Mouse (Mus musculus) thymus, adult 2 months (tissue): Measurements from ENCODE around the gene Lfng. TPM values are rescaled to one million over a fixed set of nuclear protein-coding genes. Genes with fewer than 3 reads are reported as not detected.
A peak's percentile ranks its signal among the peaks of the same experiment; 100 is the strongest.

Experiments used
- DNase-seq: peaks from one replicate; pipeline ENCODE4 v3.0.0; 2021
- H3K27ac ChIP-seq: fragments of 200-500 bp; 2 replicates; pipeline ENCODE4 v1.5.1; 2012; ENCODE audit warnings: low read length, control low read depth; ENCODE audit not compliant: control insufficient read depth, insufficient read depth
- H3K27me3 ChIP-seq: fragments of 200-500 bp; 2 replicates; pipeline ENCODE4 v1.6.1; 2012; ENCODE audit warnings: mild to moderate bottlenecking, low read length, moderate library complexity, mixed read lengths; ENCODE audit not compliant: control insufficient read depth, insufficient read depth
- H3K36me3 ChIP-seq: fragments of 200-500 bp; 2 replicates; pipeline ENCODE4 v1.6.1; 2012; ENCODE audit warnings: mild to moderate bottlenecking, low read length, moderate library complexity; ENCODE audit not compliant: control insufficient read depth, insufficient read depth
- H3K4me1 ChIP-seq: fragments of 200-500 bp; replicated peaks from 2 replicates; pipeline ENCODE4 v1.6.1; 2012; ENCODE audit warnings: low read length; ENCODE audit not compliant: control insufficient read depth, insufficient read depth
- H3K4me3 ChIP-seq: fragments of 200-500 bp; 2 replicates; pipeline ENCODE4 v1.5.1; 2012; ENCODE audit warnings: mild to moderate bottlenecking, low read length, control low read depth, moderate library complexity; ENCODE audit not compliant: control insufficient read depth, insufficient read depth
- CTCF ChIP-seq: fragments of 200-500 bp; IDR thresholded peaks from 2 replicates; pipeline ENCODE4 v1.5.1; 2012; ENCODE audit warnings: mild to moderate bottlenecking, control low read depth, low read length, moderate library complexity, borderline replicate concordance; ENCODE audit not compliant: control insufficient read depth, poor library complexity, insufficient read depth; ENCODE audit errors: extremely low read depth
- POLR2A ChIP-seq: fragments of 200-500 bp; IDR thresholded peaks from 2 replicates; pipeline ENCODE4 v1.6.1; 2012; ENCODE audit warnings: mild to moderate bottlenecking, low read length, control low read depth, moderate library complexity; ENCODE audit not compliant: control insufficient read depth, poor library complexity, insufficient read depth; ENCODE audit errors: extremely low read depth
- WGBS: fragments of 180-500 bp; shearing (Covaris S2); methylation state at CpG from one replicate; pipeline ENCODE4 v1.1.7; 2018; 5-methylcytosine and 5-hydroxymethylcytosine counted together
- polyA plus RNA-seq: library from polyadenylated mRNA; depleted of rRNA; stranded (reverse); fragments of >200 nt; gene quantifications from 2 replicates; pipeline ENCODE4 v1.2.3, GENCODE M21; 2012

Lfng gene
- polyA plus RNA-seq, 1 experiment, result 171 TPM

DNA sequence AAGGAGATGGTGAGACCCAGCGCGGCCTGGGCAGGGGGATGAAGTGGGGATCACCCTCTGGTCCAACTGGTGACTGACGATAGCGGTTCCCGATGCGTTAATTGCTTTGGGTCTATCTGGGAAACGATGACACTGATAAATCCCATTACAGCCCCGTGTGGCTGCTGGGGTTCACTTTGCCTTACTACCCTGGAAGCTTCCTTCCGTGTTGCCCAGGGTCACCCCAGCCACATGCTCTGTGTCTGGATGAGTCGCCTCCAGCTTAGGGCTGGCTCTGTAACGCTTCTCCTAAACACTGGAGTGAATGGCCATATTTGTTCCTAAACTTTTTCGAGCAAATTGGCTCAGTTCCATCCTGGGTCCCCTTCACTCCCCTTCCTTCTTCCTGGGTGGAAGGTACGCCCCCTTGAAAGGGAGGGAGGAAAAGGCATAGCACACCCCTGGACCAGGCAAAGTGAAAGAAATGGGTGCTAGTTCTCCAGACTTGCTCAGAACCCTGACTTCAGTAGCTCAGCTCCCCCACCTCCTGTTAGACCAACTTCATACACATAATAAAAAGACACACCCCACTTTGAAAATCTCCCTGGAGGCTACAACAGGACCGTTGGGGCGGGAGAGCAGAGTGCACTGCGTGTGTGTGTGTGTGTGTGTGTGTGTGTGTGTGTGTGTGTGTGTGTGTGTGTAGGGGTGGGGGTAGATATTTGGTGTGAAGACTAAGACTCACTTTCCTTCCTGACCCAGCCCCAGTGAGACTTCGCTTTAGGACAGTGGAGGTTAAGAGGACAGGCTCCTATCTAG, 915 bp downstream of the Lfng start:
- 1% methylated on average over 17 of the region's 17 CpGs for WGBS
- Histone ChIP-seq H3K4me1 (peaks cover 53% of the 10 kb centered on the region), H3K27ac (peak overlapping the region; percentile 57), H3K27me3 (peaks cover 5% of the 10 kb centered on the region; the same call in 1 of the 2 replicates), H3K4me3 (peak overlapping the region; percentile 42), H3K36me3 (no peaks in the 10 kb centered on the region)
- no peak for TF ChIP-seq CTCF
- no peak for TF ChIP-seq POLR2A
- no peak for DNase-seq

DNA sequence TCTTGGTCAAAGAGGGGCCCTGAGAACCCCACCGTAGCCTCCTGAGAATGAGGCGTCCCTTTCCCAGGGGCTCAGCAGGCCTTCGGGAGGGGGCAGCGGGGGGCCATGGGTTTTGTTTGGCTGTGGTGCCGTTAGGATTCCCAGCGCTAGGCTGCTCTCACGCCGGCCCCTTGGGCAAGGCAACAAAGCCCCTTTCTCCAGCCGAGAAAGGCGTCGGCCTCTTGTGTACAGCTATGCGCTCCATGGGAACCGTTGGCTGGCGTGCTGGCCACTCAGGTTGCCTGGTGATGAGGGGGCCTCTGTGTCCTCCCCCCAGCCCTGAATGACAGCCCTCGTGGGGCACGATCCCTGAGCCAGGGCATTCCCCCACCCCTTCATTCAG, 1.5 kb downstream of the Lfng start:
- Histone ChIP-seq H3K27me3 (peaks cover 5% of the 10 kb centered on the region; the same call in 1 of the 2 replicates), H3K4me1 (peaks cover 53% of the 10 kb centered on the region), H3K27ac (peak overlapping the region; percentile 57), H3K36me3 (no peaks in the 10 kb centered on the region), H3K4me3 (peak overlapping the region; percentile 42)
- no peak for DNase-seq
- TF ChIP-seq CTCF, result no peak
- TF ChIP-seq POLR2A, result no peak
- WGBS, result 2% methylated on average over 16 of the region's 16 CpGs

DNA sequence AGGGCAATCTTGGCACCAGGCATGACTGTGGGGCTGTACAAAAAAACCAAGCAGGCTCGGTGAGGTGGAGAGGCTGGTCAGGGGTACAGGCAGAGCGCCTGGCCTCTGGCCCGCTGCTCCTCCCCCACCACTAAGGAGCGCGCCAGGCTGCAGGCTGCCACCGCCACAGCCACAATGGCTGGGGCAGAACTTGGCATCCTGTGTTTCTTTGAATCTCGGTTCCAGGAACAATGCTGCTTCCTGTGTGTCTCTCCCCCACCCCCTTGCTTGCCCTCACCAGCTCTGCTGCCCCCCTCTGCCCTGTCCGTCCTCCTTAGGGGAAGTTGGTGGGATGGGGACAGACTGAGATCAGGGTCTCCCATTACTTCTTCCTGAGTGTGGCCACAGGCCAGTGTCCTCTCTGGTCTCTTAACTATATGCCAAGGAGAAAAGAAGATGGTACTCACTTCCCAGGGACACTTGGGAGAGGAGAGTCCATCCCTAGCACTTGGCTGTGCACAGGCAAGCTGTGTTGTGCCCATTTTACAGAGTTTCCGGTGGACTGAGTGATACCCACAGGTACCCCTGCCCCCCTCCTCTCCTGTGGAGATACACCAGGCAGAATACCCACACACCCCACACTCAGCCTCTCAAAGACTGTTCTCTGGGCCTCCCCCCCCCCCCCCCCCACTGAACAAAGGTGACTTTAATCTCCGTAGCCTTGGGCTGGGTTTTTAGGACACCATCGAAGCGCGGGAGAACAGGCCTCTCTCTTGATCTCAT, 2.6 kb downstream of the Lfng start:
- H3K27me3 ChIP-seq, result peaks cover 5% of the 10 kb centered on the region; the same call in 1 of the 2 replicates
- peaks cover 53% of the 10 kb centered on the region for H3K4me1 ChIP-seq
- peak overlapping the region; percentile 60 for H3K27ac ChIP-seq
- TF ChIP-seq CTCF (no peak), POLR2A (0 out of 2 replicates have a peak, but pooled peaks have one; percentile 27)
- WGBS, result 4% methylated on average over 13 of the region's 13 CpGs
- DNase-seq, result peak; percentile 49
- peak overlapping the region; percentile 51 for H3K4me3 ChIP-seq
- no peaks in the 10 kb centered on the region for H3K36me3 ChIP-seq

DNA sequence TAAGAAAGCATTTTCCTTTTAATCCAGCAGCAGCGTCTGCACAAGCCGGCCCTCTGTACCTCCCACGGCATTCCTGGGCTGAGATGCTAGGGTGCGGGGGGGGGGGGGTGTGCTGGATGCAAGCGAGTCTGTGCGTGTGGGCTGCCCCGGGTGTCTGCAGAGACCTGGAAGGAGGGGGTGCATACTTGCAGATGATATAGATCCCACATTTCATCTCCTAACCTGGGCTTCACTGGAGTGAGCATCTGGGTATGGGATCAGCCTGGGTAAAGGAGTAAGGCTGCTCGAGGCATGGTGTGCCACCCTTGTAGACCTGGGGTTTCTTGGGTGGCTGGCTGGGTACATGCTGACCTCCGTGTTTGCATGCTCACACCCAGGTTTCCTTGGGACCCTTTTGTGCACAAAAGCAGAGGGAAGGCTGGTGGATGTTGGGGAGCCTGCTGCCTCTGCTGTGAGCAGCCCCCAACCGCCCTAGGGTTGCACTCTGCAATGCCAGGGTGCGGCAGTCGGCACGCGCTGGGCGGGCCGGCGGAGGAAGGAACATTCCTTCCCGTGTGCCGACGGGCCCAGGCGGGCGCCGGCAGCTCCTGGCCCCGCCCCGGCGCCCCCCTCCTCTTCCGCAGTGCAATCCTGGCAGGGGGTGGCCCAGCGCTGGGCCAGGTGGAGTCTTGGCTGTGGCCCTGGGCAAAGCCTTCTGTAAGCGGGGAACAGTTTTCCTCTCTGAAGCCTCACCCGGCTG, 3.3 kb downstream of the Lfng start:
- Histone ChIP-seq H3K4me1 (peaks cover 55% of the 10 kb centered on the region), H3K27me3 (peaks cover 5% of the 10 kb centered on the region; the same call in 1 of the 2 replicates), H3K36me3 (no peaks in the 10 kb centered on the region), H3K4me3 (peak overlapping the region; percentile 41), H3K27ac (peak overlapping the region; percentile 28; the same call in 1 of the 2 replicates)
- peak; percentile 62 for DNase-seq
- 3% methylated on average over 30 of the region's 30 CpGs for WGBS
- TF ChIP-seq POLR2A (0 out of 2 replicates have a peak, but pooled peaks have one; percentile 28), CTCF (no peak; the same call in 1 of the 2 replicates)

DNA sequence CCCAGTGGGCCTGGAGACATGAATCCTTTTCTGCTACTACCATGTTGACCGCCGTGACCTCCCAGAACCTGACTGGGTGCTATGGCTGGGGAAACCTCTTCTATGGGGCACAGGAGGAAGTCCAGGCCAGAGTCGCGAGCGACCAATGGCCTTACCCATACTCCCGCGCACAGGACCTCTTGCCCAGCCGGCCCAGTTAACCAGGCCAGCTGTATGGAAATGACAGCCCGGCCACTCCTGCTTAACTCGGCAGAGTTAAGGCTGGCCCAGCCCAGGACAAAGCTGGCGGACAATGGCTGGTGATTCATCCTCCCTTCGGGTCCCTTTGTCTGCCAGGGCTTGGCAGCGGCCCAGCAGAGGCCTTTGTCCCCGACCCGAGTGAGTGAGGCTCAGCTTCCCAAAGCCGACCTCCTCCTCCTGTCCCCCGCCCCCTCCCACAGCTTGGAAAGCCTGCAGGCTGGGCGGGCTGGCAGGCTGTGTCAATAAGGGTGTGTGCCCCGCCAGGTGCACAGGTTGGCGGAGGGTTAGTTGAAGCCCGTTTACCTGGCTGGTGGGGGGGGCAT, 4.0 kb downstream of the Lfng start:
- peaks cover 5% of the 10 kb centered on the region; the same call in 1 of the 2 replicates for H3K27me3 ChIP-seq
- no peak overlapping the region for H3K27ac ChIP-seq
- peak overlapping the region; percentile 41 for H3K4me3 ChIP-seq
- H3K4me1 ChIP-seq, result peaks cover 59% of the 10 kb centered on the region
- TF ChIP-seq CTCF, result no peak
- no peak for TF ChIP-seq POLR2A
- 33% methylated on average over 21 of the region's 21 CpGs for WGBS
- no peaks in the 10 kb centered on the region for H3K36me3 ChIP-seq
- no peak for DNase-seq
